Mouse (Mus musculus) midbrain, embryonic 10.5 days (tissue): Measurements from ENCODE around the gene Ccdc33. TPM values are rescaled to one million over a fixed set of nuclear protein-coding genes. Genes with fewer than 3 reads are reported as not detected.

Source experiments
- DNase-seq: peaks from one replicate; pipeline ENCODE4 v3.0.0-alpha.2; 2017; ENCODE audit warnings: low spot score
- H3K27ac ChIP-seq: fragments of 300-500 bp; sonication (generic); replicated peaks from 2 replicates; pipeline ENCODE4 v1.5.1; 2016; ENCODE audit warnings: mild to moderate bottlenecking
- H3K27me3 ChIP-seq: fragments of 300-500 bp; sonication (generic); 2 replicates; pipeline ENCODE4 v1.6.1; 2016; ENCODE audit warnings: low read depth, mild to moderate bottlenecking; ENCODE audit not compliant: poor library complexity, severe bottlenecking
- H3K36me3 ChIP-seq: fragments of 300-500 bp; sonication (generic); 2 replicates; pipeline ENCODE4 v1.6.1; 2016; ENCODE audit warnings: mild to moderate bottlenecking, moderate library complexity
- H3K4me1 ChIP-seq: fragments of 300-500 bp; sonication (generic); 2 replicates; pipeline ENCODE4 v1.6.1; 2016
- H3K4me3 ChIP-seq: fragments of 300-500 bp; sonication (generic); 2 replicates; pipeline ENCODE4 v1.5.1; 2016; ENCODE audit warnings: mild to moderate bottlenecking, moderate library complexity
- H3K9me3 ChIP-seq: fragments of 300-500 bp; sonication (generic); replicated peaks from 2 replicates; pipeline ENCODE4 v1.6.1; 2016; ENCODE audit warnings: mild to moderate bottlenecking
- WGBS: fragments of 180-500 bp; shearing (Covaris S2); methylation state at CpG from one replicate; pipeline ENCODE4 v1.1.7; 2016; 5-methylcytosine and 5-hydroxymethylcytosine counted together
- polyA plus RNA-seq: library from polyadenylated mRNA; unstranded; fragments of >200 nt; fragmentation: Nextera tagmentation; extraction: Ambion mirVana; gene quantifications from 2 replicates; pipeline ENCODE4 v1.2.1, GENCODE M21; 2016

Ccdc33 gene
- polyA plus RNA-seq, 1 experiment from 2014 or later: 0.51 TPM

DNA sequence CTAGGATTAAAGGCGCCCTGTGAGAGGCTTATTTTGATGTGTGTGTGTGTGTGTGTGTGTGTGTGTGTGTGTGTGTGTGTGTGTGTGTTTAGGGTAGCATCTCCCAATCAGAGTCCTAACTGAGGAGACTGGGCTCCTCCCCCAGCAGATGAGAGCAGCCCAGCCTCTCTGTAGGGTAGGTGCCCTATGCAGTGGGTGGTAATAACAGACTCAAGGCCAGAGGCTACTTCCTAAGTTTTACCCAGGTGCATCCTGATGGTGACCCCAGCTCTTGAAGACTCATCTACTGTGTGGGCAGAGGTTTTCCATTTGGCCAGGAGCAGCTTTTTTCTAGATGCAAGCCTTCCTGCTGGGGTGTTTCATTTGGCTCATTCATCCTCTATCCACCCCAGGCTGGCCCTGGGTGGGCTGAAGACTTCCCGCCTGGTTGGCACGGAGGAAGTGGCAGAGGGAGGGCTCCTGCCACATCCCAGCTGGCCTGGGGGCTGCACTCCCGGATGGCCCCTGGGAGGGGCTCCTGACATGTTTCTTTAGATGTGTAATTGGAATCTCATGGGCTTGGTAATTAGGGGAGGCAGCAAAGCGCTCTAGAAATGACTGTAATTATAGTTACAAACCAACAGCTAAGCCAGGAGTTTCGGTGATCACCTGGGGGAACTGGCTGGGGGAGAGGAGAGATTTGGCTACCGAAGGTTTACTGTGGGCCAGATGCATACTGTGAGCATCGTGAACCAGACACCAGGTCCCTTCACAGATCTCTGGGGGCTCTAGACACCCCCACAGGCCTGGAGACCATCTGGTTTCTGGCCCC lies 125.6 kb downstream of the Ccdc33 start:
- Histone ChIP-seq H3K4me1 (peaks cover 16% of the 10 kb centered on the region), H3K9me3 (no peaks in the 10 kb centered on the region), H3K27ac (no peak overlapping the region), H3K4me3 (no peak overlapping the region), H3K36me3 (no peaks in the 10 kb centered on the region), H3K27me3 (peaks cover 23% of the 10 kb centered on the region)
- 72% methylated on average over 8 of the region's 8 CpGs for WGBS
- DNase-seq: no peak

DNA sequence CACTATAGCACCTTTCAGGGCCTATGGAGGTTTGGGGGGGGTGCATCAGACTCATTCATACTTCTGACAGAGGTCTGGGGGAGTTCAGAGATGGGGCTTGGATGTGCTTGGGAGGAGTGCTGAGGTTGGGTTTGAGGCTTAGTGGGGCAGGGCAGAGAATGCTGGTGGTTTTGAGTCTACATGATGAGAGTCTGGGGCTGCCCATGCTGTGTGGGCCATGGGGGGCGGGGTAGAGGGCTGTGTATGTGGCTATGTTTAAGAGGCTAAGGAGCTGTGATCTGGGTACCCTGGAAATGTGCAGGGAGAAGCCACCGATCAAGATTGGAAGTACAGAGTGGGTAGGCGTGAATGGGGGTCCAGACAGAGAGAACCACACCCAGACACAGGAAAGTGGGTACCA lies 126.6 kb downstream of the Ccdc33 start:
- Histone ChIP-seq H3K4me3 (no peak overlapping the region), H3K27ac (no peak overlapping the region), H3K36me3 (no peaks in the 10 kb centered on the region), H3K9me3 (no peaks in the 10 kb centered on the region), H3K4me1 (peaks cover 10% of the 10 kb centered on the region), H3K27me3 (peaks cover 14% of the 10 kb centered on the region)
- no peak for DNase-seq
- 75% methylated on average over 3 of the region's 3 CpGs for WGBS

GRCm38 (mm10) chr9:57990438-57991110 lies 128.0 kb downstream of the Ccdc33 start:
- 41% methylated on average over 10 of the region's 10 CpGs for WGBS
- Histone ChIP-seq H3K4me3 (no peak overlapping the region), H3K36me3 (no peaks in the 10 kb centered on the region), H3K9me3 (no peaks in the 10 kb centered on the region), H3K27me3 (no peaks in the 10 kb centered on the region; the same call in 1 of the 2 replicates), H3K27ac (no peak overlapping the region), H3K4me1 (peaks cover 10% of the 10 kb centered on the region)
- DNase-seq: peak; percentile 42

- DNase-seq: no peak
- WGBS: 93% methylated on average over 6 of the region's 6 CpGs
- H3K36me3 ChIP-seq: no peaks in the 10 kb centered on the region
- H3K27ac ChIP-seq: no peak overlapping the region
- no peak overlapping the region for H3K4me3 ChIP-seq
- H3K27me3 ChIP-seq: no peaks in the 10 kb centered on the region; the same call in 1 of the 2 replicates
- no peaks in the 10 kb centered on the region for H3K9me3 ChIP-seq
- peaks cover 6% of the 10 kb centered on the region for H3K4me1 ChIP-seq
Measured at GRCm38 (mm10) chr9:57989309-57989708, 129.3 kb downstream of the Ccdc33 start.

DNA sequence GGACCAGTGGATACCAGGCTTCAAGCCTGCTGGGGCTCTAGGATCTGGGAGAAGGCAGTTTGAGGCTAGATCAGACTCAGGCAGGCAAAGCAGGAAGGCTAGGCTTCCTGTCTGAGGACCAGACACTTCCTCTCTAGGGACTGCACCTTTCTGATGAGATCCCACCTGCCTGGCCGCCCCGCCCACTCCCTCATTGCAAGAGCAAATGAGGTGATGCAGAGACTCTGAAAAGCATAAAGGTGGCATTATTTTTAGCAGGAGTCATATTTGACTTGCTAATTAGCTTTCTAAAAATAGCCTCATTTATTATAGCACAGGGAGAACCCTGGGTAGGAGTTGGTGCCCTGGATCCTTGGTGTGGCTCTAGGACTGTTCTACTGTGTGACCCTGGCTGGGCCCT lies 130.5 kb downstream of the Ccdc33 start:
- 85% methylated on average over 2 of the region's 2 CpGs for WGBS
- Histone ChIP-seq H3K9me3 (no peaks in the 10 kb centered on the region), H3K36me3 (no peaks in the 10 kb centered on the region), H3K27ac (no peak overlapping the region), H3K4me3 (no peak overlapping the region), H3K27me3 (no peaks in the 10 kb centered on the region; the same call in 1 of the 2 replicates), H3K4me1 (0 out of 2 replicates have a peak, but pooled peaks cover 2% of the 10 kb centered on the region)
- no peak for DNase-seq

- Histone ChIP-seq H3K27me3 (no peaks in the 10 kb centered on the region; the same call in 1 of the 2 replicates), H3K4me1 (no peaks in the 10 kb centered on the region), H3K27ac (no peak overlapping the region), H3K9me3 (no peaks in the 10 kb centered on the region), H3K4me3 (no peak overlapping the region), H3K36me3 (no peaks in the 10 kb centered on the region)
- DNase-seq: no peak
- 73% methylated on average over 7 of the region's 7 CpGs for WGBS
Measured at GRCm38 (mm10) chr9:57986293-57986692, 132.3 kb downstream of the Ccdc33 start.

GRCm38 (mm10) chr9:57985304-57985703 lies 133.3 kb downstream of the Ccdc33 start:
- WGBS: 94% methylated on average over 8 of the region's 8 CpGs
- Histone ChIP-seq H3K4me3 (no peak overlapping the region), H3K27ac (no peak overlapping the region), H3K36me3 (no peaks in the 10 kb centered on the region), H3K9me3 (no peaks in the 10 kb centered on the region), H3K4me1 (no peaks in the 10 kb centered on the region), H3K27me3 (no peaks in the 10 kb centered on the region; the same call in 1 of the 2 replicates)
- DNase-seq: no peak

GRCm38 (mm10) chr9:57980570-57980969 lies 138.1 kb downstream of the Ccdc33 start:
- Histone ChIP-seq H3K9me3 (0 out of 2 replicates have a peak, but pooled peaks cover 3% of the 10 kb centered on the region), H3K27me3 (no peaks in the 10 kb centered on the region), H3K36me3 (no peaks in the 10 kb centered on the region), H3K4me3 (no peak overlapping the region), H3K27ac (no peak overlapping the region), H3K4me1 (no peaks in the 10 kb centered on the region)
- no peak for DNase-seq
- 84% methylated on average over 10 of the region's 10 CpGs for WGBS

GRCm38 (mm10) chr9:57978858-57979257 lies 139.8 kb downstream of the Ccdc33 start:
- H3K36me3 ChIP-seq: no peaks in the 10 kb centered on the region
- H3K9me3 ChIP-seq: 0 out of 2 replicates have a peak, but pooled peaks cover 3% of the 10 kb centered on the region
- no peak overlapping the region for H3K27ac ChIP-seq
- WGBS: 81% methylated on average over 3 of the region's 3 CpGs
- H3K4me1 ChIP-seq: no peaks in the 10 kb centered on the region
- DNase-seq: no peak
- H3K4me3 ChIP-seq: no peak overlapping the region
- no peaks in the 10 kb centered on the region for H3K27me3 ChIP-seq

Other genes starting within 250 kb of the Ccdc33 start
- gene Ubl7, start 207.8 kb downstream of the Ccdc33 start, polyA plus RNA-seq: 111 and 120 TPM in 2 replicates
- 0.26 and 0.27 TPM in 2 replicates for gene Sema7a, start 178.7 kb downstream of the Ccdc33 start, polyA plus RNA-seq
- gene Cyp11a1, start 112.4 kb downstream of the Ccdc33 start, polyA plus RNA-seq: 0.07 and 0.09 TPM in 2 replicates
- 15.2 TPM in 2 replicates for gene Stra6, start 55.0 kb downstream of the Ccdc33 start, polyA plus RNA-seq
- gene Islr, start 85.5 kb upstream of the Ccdc33 start, polyA plus RNA-seq: 7.4 and 15.4 TPM in 2 replicates
- 5.2 and 8.1 TPM in 2 replicates for gene Islr2, start 85.5 kb upstream of the Ccdc33 start, polyA plus RNA-seq
- gene Pml, start 131.0 kb upstream of the Ccdc33 start, polyA plus RNA-seq: 13.4 and 14.1 TPM in 2 replicates
- 32.2 and 39.9 TPM in 2 replicates for gene Stoml1, start 134.3 kb upstream of the Ccdc33 start, polyA plus RNA-seq
- 6.9 and 10.9 TPM in 2 replicates for gene Loxl1, start 194.4 kb upstream of the Ccdc33 start, polyA plus RNA-seq